Mouse (Mus musculus): Measurements from ENCODE around the gene 1700034I23Rik.
"Not testable (repeated sequence)": the region's sequence is repeated elsewhere in the genome, so short reads cannot be mapped to it uniquely, and the experiment has no call there.

GRCm38 (mm10) chr3:40894336-40894735 is 8.0 kb downstream of the 1700034I23Rik start:
- not testable (repeated sequence) for TF ChIP-seq CTCF (conservative IDR thresholded peaks at IDR 0.05 in 1 of 2, IDR thresholded peaks at IDR 0.05 in 1 of 2; ENCODE audit: low read depth in 2 of 2, low read length in 2 of 2); POLR2AphosphoS2 (IDR thresholded peaks at IDR 0.05; ENCODE audit: low read depth, low read length); MEF2A (IDR thresholded peaks at IDR 0.05; ENCODE audit: borderline replicate concordance, low read depth, low read length); POLR2A (IDR thresholded peaks at IDR 0.05; ENCODE audit: low read depth, low read length)

Measured in CH12.LX (cell line).